Mouse (Mus musculus): ENCODE measurements around the gene Adam6b. TPM values are rescaled to one million over a fixed set of nuclear protein-coding genes. Genes with fewer than 3 reads are reported as not detected.
"Not testable (repeated sequence)": the region's sequence is repeated elsewhere in the genome, so short reads cannot be mapped to it uniquely, and the experiment has no call there.

Gene Adam6b
- not detected in 2 replicates for polyA plus RNA-seq (2016; fragmentation: Nextera tagmentation; extraction: Ambion mirVana)

DNA sequence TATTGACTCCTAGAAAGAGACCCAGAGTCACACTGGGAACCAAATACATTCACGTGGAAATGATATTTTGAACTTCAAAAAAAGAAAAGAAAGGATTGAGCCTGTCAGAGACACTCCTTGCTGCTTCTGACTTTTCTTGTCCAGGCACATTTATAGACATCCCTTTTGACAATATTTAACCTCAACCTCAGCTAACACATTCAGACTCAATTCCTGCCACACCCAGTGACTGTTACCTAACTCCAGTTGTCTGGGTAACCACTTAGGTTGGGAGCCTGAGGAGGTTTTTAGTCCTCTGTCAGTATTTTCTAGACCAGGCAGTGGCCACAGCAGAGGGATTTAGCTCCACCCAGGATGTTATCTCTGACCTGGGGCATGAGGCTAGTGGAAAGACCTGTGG, at the start of gene Adam6b:
Gene Adam6b (plus strand): TSS at position 301 of the 400 bp plus-strand sequence.
- DNase-seq (ENCODE audit: low spot score); H3K9me3 ChIP-seq; H3K4me3 ChIP-seq; H3K27ac ChIP-seq; H3K36me3 ChIP-seq; H3K4me1 ChIP-seq; H3K27me3 ChIP-seq (ENCODE audit: insufficient read depth, poor library complexity, severe bottlenecking): not testable (repeated sequence)
- WGBS: 73% methylated on average over 1 of the region's 1 CpGs

DNA sequence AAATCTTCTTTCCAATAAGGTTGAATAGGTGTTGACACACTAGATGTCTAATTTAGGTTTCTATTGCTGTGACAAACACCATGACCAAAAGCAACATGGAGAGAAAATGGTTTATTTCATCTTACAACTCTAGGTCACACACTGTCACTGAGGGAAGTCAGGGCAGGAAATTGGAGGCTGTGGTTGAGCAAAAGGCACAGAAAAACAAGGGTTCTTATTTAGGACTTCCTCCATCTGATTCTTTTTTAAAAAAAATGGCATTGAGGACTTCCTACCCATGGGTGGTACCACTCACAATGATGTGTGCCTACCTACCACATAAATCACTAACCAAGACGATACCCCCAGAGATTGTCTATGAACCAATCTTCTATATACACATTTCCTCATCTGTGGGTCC, 43.2 kb upstream of the Adam6b start:
- Histone ChIP-seq H3K27me3 (ENCODE audit: insufficient read depth, poor library complexity, severe bottlenecking) (no peaks in the 10 kb centered on the region), H3K4me3 (no peak overlapping the region), H3K9me3 (no peaks in the 10 kb centered on the region), H3K4me1 (no peaks in the 10 kb centered on the region), H3K27ac (no peak overlapping the region), H3K36me3 (no peaks in the 10 kb centered on the region)
- 92% methylated on average over 1 of the region's 1 CpGs for WGBS
- no peak for DNase-seq (ENCODE audit: low spot score)

GRCm38 (mm10) chr12:113476164-113476563, 13.1 kb upstream of the Adam6b start:
- Histone ChIP-seq H3K27me3 (ENCODE audit: insufficient read depth, poor library complexity, severe bottlenecking) (no peaks in the 10 kb centered on the region), H3K36me3 (no peaks in the 10 kb centered on the region), H3K4me3 (no peak overlapping the region), H3K4me1 (no peaks in the 10 kb centered on the region), H3K9me3 (no peaks in the 10 kb centered on the region; the same call in 1 of the 2 replicates), H3K27ac (no peak overlapping the region)
- DNase-seq (ENCODE audit: low spot score): no peak
- 75% methylated on average over 2 of the region's 2 CpGs for WGBS

DNA sequence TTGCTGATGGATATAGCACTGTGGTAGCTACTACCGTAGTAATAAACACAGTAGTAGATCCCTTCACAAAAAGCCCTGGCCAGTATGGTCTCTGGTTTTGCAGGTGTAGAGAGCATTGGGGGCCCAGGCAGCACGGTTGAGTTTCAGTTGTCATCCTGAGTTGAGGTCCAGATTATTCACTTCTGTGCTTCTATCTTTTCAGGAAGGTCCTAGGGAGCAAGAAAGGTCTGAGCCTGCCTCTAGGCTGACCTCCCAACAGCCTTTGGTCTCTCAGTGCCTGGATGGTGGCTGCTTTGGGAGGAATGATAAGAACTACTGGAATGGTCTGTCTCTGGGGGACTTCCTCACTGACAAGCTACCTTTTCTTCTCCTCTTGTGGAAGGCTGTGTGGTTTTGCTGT, 7.2 kb upstream of the Adam6b start:
- Histone ChIP-seq H3K36me3 (no peaks in the 10 kb centered on the region), H3K27ac (no peak overlapping the region), H3K27me3 (ENCODE audit: insufficient read depth, poor library complexity, severe bottlenecking) (no peaks in the 10 kb centered on the region), H3K4me3 (no peak overlapping the region), H3K9me3 (no peaks in the 10 kb centered on the region; the same call in 1 of the 2 replicates), H3K4me1 (no peaks in the 10 kb centered on the region)
- peak; percentile 50 for DNase-seq (ENCODE audit: low spot score)
- WGBS: 71% methylated on average over 2 of the region's 2 CpGs

DNA sequence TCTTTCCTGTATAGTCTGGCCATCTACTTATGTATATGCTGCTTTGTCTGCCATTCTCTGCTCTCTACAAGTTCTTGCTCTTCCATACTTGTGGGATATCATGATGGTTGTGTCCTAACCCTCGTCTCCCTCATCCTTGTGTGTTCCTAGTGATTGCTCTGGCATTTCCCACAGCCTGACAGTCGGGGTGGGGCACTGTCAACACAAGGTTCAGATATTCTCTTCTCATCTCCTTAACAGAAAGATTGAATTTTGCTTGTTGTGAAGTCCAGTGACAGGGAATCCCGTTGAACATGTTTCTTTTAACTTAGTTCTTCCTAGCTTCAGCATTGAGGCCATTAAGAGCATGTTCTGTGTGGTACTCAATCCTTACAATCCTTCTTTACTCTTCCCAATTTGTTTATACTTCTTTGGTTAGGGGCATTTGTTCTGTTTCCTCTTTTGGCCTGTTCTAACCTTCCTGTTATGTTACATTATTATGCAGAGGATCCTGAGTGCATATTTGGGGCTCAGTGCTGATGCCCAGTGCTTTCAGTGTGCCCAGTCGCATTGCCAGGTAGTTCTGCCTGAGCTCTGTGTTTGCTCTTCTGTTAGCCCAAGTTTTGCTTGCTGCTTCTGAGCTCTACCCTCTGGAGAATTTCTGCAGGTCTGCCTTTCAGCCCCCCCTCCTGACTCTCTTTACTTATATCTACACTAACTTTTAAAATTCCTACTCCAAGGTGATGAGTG, 6.5 kb upstream of the Adam6b start:
- no peaks in the 10 kb centered on the region for H3K36me3 ChIP-seq
- H3K4me3 ChIP-seq: no peak overlapping the region
- no peaks in the 10 kb centered on the region for H3K4me1 ChIP-seq
- no peaks in the 10 kb centered on the region for H3K27me3 ChIP-seq (ENCODE audit: insufficient read depth, poor library complexity, severe bottlenecking)
- peak; percentile 51 for DNase-seq (ENCODE audit: low spot score)
- no peaks in the 10 kb centered on the region for H3K9me3 ChIP-seq
- 46% methylated on average over 4 of the region's 4 CpGs for WGBS
- no peak overlapping the region for H3K27ac ChIP-seq

GRCm38 (mm10) chr12:113483492-113484162, 5.7 kb upstream of the Adam6b start:
- no peaks in the 10 kb centered on the region for H3K9me3 ChIP-seq
- DNase-seq (ENCODE audit: low spot score): peak; percentile 33

DNA sequence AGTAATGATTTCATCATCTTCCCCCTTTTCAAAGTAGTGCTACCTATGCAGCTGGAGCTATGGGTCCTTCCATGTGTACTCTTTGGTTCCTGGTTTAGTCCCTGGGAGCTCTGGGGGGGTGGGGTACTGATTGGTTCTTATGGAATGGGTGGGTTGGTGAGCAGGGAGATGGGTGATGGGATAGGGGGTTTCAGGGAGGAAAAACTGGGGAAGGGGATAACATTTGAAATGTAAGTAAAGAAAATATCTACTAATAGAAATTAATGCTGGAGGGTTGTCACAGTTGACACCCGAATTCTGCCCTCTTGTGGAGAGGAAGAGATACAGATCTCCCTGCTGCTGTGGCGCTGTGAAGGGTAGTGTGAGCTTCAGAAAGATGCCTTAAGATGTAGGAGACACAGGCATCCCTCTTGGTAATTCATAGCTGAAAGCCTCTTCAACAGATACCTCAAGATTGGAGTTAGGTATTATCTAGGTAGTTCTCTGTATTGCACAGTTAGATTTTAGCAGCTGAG, 4.3 kb upstream of the Adam6b start:
- Histone ChIP-seq H3K36me3 (no peaks in the 10 kb centered on the region), H3K27me3 (ENCODE audit: insufficient read depth, poor library complexity, severe bottlenecking) (no peaks in the 10 kb centered on the region), H3K9me3 (no peaks in the 10 kb centered on the region), H3K4me1 (no peaks in the 10 kb centered on the region), H3K27ac (no peak overlapping the region), H3K4me3 (no peak overlapping the region)
- peak; percentile 22 for DNase-seq (ENCODE audit: low spot score)
- 32% methylated on average over 2 of the region's 2 CpGs for WGBS

More at GRCm38 (mm10) chr12:113483492-113484162, 5.7 kb upstream of the Adam6b start:
- H3K4me3 ChIP-seq: no peak overlapping the region
- 77% methylated on average over 2 of the region's 2 CpGs for WGBS
- H3K27me3 ChIP-seq (ENCODE audit: insufficient read depth, poor library complexity, severe bottlenecking): no peaks in the 10 kb centered on the region
- H3K36me3 ChIP-seq: no peaks in the 10 kb centered on the region
- H3K27ac ChIP-seq: no peak overlapping the region
- no peaks in the 10 kb centered on the region for H3K4me1 ChIP-seq

DNA sequence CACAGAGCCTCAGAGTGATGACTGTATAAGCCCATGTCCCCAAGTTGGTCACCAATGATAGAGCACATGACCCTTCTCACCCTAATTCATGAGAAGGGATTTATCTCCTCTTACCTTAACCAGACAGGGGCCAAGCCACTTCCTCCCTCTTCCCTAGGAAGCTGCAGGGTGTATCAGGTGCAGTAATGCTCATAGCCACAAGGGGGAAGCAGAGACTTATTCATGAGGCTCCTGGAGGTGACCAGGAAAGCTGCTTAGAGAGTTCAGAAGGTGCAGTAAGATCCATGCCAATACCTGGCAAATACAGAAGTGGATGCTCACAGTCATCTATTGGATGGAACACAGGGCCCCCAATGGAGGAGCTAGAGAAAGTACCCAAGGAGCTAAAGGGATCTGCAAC, 1.6 kb upstream of the Adam6b start:
- not testable (repeated sequence) for H3K4me1 ChIP-seq; H3K27me3 ChIP-seq (ENCODE audit: insufficient read depth, poor library complexity, severe bottlenecking); H3K4me3 ChIP-seq; DNase-seq (ENCODE audit: low spot score); H3K9me3 ChIP-seq; H3K36me3 ChIP-seq; H3K27ac ChIP-seq

DNA sequence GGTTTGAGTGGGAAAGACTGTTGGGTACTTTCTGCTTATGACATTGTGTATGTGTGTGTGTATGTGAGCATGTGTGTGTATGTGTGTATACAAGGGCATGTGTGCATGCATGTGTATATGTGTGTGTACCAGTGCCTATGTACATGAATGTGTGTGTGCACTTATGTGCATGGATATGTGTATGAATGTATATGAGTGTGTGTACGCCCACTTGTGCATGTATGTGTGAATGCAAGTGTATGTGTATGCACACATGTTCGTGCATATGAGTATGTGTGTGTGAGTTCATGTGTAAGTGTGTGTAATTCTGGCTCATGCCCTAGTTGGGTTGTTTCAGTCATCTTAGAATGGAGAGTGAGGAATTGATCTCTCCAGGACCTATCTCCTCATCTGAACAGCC, 36.6 kb downstream of the Adam6b start:
- 0 out of 2 replicates have a peak, but pooled peaks cover 2% of the 10 kb centered on the region for H3K9me3 ChIP-seq
- no peaks in the 10 kb centered on the region for H3K36me3 ChIP-seq
- DNase-seq (ENCODE audit: low spot score): no peak
- H3K27me3 ChIP-seq (ENCODE audit: insufficient read depth, poor library complexity, severe bottlenecking): no peaks in the 10 kb centered on the region
- H3K4me1 ChIP-seq: no peaks in the 10 kb centered on the region
- no peak overlapping the region for H3K27ac ChIP-seq
- WGBS: 70% methylated on average over 2 of the region's 2 CpGs
- no peak overlapping the region for H3K4me3 ChIP-seq

Other genes with a start within 250 kb of the Adam6b start
- not detected in 2 replicates for gene Adam6a, start 54.4 kb downstream of the Adam6b start, polyA plus RNA-seq (2016; fragmentation: Nextera tagmentation; extraction: Ambion mirVana)

All from heart, embryonic 10.5 days (tissue).